Mouse (Mus musculus): Measurements from ENCODE around the gene Cdc27.

DNA sequence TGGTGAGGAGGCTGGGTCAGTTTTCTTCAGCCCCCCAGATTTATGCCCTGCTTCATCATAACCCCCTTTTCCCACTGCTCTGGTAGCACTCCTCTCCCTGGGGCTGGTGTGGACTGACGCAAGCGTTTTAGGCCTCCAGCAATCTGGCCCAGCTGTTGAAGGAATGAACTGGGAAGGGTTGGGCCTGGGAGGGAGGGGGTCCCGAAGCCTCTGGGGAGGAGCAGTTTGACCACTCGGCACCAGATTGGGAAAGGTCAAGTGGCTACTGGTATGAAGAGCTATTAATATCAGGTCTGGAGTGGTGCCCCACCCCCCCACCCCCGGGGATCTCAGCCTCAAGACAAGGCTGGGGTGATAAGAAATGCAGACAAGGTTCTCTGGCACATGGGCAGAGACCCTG lies 27.7 kb upstream of the Cdc27 start:
- TF ChIP-seq POLR2A (IDR thresholded peaks at IDR 0.05; ENCODE audit: borderline replicate concordance, extremely low read depth, insufficient read depth, insufficient read length, poor library complexity, severe bottlenecking) (no peak), CTCF (IDR thresholded peaks at IDR 0.05; ENCODE audit: borderline replicate concordance, extremely low read depth, insufficient read depth, insufficient read length) (no peak)

Data from brain, embryonic 14.5 days (tissue).